8 mouse cellular contexts compared by ENCODE assay signal in genomic region chr9:124312171-124313142, GRCm38 (mm10). TPM values are rescaled to one million over a fixed set of nuclear protein-coding genes. Genes with fewer than 3 reads are reported as not detected.
DNase-seq lines count a peak whose midpoint lies in the region; ATAC-seq lines count a peak whose summit lies in the region.

TSS of gene 2010315B03Rik (minus strand) at chr9:124312696.

- ATAC-seq in inflammation-experienced regulatory T-cells, adult 6 months = peak; percentile 99
- peak; percentile 100 for ATAC-seq in megakaryocyte-erythroid progenitor cell, adult 5-6 weeks (replicated peaks; ENCODE audit: low FRiP score, low TSS enrichment, poor library complexity, severe bottlenecking)

- intact Hi-C loops in gastrocnemius, postnatal 14 days (cut with DNase I; ENCODE audit: low total_unique reads) = no loop called here
- intact Hi-C loops in left cerebral cortex, postnatal 10 days (cut with DNase I) = no loop called here

- peak; percentile 91 to 97 for DNase-seq in adrenal gland, adult (ENCODE audit: inconsistent age in 2 of 2, low spot score in 1 of 2)
- DNase-seq in embryo, embryonic 10.5 days (ENCODE audit: low spot score) = peak; percentile 91
- DNase-seq in gastrocnemius, postnatal 14 days = peak; percentile 83
- DNase-seq in left cerebral cortex, postnatal 10 days (ENCODE audit: extremely low spot score in 1 of 2, low spot score in 2 of 2) = peak; percentile 89
- DNase-seq in right cerebral cortex, postnatal 25 days = peak; percentile 89
- peak; percentile 80 to 81 for DNase-seq in urinary bladder, postnatal 4 days (ENCODE audit: low spot score in 2 of 2)

RNA-seq across cellular contexts. Expression of gene 2010315B03Rik, which starts in this region (rescaled TPM):
- 10 to 100 TPM in 1 of 2 experiments, 1 to 10 TPM in 1; 9.0 to 11.1 TPM for total RNA-seq in gastrocnemius, postnatal 14 days (2021)
- 10 to 100 TPM; 23.3 to 29.3 (median 26.4) TPM for polyA plus RNA-seq in inflammation-experienced regulatory T-cells, adult 6 months (2017; shearing (Covaris generic))
- 10 to 100 TPM; 15.6 to 18.2 TPM for total RNA-seq in left cerebral cortex, postnatal 10 days (2021)
- 10.1 and 18.4 TPM in 2 replicates for total RNA-seq in megakaryocyte-erythroid progenitor cell, adult 5-6 weeks (2014; fragmentation: Nextera tagmentation)
- 11.7 and 25.2 TPM in 2 replicates for total RNA-seq in megakaryocyte-erythroid progenitor cell, adult 5-6 weeks (2017)

Comparison
In these comparisons a context has a peak if more than half of its experiments do, and no peak if none do; other contexts are left out.
1. Peak in every context shown above with its lines: DNase-seq and ATAC-seq.